Mouse (Mus musculus) cerebellum, adult 9-10 months (tissue): Measurements from ENCODE around the gene Smo.

Experiments used
- DNase-seq: peaks from one replicate; pipeline ENCODE4 v3.0.0; 2022

Gene Smo

GRCm38 (mm10) chr6:29776542-29777237 lies 41.4 kb downstream of the Smo start:
- no peak for DNase-seq

- DNase-seq, result no peak
Observed at GRCm38 (mm10) chr6:29777238-29777555, 41.9 kb downstream of the Smo start.

GRCm38 (mm10) chr6:29780082-29780481 lies 44.8 kb downstream of the Smo start:
- no peak for DNase-seq

GRCm38 (mm10) chr6:29780571-29780970 lies 45.3 kb downstream of the Smo start:
- no peak for DNase-seq

DNA sequence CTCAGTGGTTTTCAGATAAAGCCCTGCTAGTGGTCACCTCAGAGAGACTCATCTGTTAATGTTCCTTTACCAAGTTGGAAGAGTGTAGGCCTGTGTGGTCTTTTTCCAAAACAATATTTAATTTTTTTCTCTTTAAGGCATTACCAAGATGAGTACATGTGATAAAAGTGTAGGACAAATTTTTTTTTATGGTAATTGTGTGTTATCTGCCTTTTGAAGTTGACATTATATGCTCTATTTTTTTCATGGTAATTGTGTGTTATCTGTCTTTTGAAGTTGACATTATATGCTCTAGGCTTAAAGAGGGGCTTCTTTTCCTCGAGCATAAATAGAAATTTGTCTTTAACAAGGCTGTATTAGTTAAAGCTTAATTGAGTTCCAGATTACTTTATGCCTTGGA lies 46.9 kb downstream of the Smo start:
- DNase-seq, result no peak

- DNase-seq, result no peak
Observed at GRCm38 (mm10) chr6:29783960-29784359, 48.7 kb downstream of the Smo start.

GRCm38 (mm10) chr6:29784413-29785021 lies 49.2 kb downstream of the Smo start:
- DNase-seq, result no peak

- DNase-seq, result no peak
Observed at GRCm38 (mm10) chr6:29785759-29786158, 50.5 kb downstream of the Smo start.

- no peak for DNase-seq
Observed at GRCm38 (mm10) chr6:29788779-29789350, 53.6 kb downstream of the Smo start.

GRCm38 (mm10) chr6:29790014-29790698 lies 54.9 kb downstream of the Smo start:
- no peak for DNase-seq

DNA sequence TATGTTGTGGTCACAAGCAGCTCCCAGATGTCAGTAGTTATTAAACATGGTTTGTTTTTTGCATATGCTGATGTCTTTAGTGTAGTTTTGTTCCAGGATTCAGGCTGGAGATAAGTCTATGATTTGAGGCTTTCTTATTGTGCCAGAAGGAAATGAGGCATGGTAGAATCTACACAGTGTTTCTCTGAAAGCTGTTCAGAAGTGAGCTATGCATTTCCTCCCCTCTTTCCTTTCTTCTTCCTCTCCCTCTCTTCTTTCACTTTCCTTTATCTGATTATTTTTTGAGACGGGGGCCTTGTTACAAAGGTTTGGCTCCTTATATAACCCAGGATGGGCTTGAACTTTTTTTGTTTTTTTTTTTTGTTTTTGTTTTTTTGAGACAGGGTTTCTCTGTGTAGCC lies 58.2 kb downstream of the Smo start:
- DNase-seq, result no peak

- no peak for DNase-seq
Observed at GRCm38 (mm10) chr6:29794582-29794981, 59.3 kb downstream of the Smo start.

- DNase-seq, result no peak
Observed at GRCm38 (mm10) chr6:29802979-29803378, 67.7 kb downstream of the Smo start.

GRCm38 (mm10) chr6:29804006-29804405 lies 68.7 kb downstream of the Smo start:
- DNase-seq, result no peak

GRCm38 (mm10) chr6:29805381-29805780 lies 70.1 kb downstream of the Smo start:
- DNase-seq, result no peak
